Mouse (Mus musculus): ENCODE results near the gene Shroom3. TPM values are rescaled to one million over a fixed set of nuclear protein-coding genes. Genes with fewer than 3 reads are reported as not detected.

Shroom3 gene
- polyA plus RNA-seq, 1 experiment from 2014 or later: 11.4 TPM

DNA sequence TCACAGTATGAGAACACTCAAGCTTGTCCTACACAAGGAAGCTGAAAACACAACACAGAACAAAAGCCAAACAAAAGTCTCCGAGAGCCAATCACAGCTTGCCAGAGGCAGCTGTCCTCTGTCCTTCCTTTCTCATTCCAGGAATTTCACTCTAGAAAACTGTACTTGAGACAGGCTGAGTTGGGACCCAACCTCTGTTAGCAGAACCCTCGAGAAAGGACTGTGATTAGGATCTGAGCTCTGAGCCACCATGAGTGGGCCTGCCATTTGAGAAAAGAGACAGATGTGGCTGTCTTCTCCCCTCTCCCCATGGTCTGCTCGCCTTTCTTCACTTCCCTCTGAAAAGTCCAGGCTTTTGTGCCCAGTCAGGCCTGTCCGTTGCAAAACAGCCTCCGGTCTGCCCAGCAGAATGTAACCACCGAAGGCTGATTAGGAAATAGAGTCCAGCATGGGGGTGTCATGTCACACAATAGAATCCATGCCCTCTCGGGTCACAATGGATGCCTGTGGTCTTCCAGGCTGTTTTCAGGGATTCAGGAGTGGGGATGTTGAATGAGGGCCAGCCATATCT is 24.8 kb downstream of the Shroom3 start:
- Histone ChIP-seq H3K4me1 (peaks cover 8% of the 10 kb centered on the region), H3K27me3 (ENCODE audit: insufficient read depth, poor library complexity, severe bottlenecking) (no peaks in the 10 kb centered on the region), H3K4me3 (no peak overlapping the region), H3K27ac (0 out of 2 replicates have a peak overlapping the region, but pooled peaks have one; percentile 22), H3K9me3 (no peaks in the 10 kb centered on the region), H3K36me3 (no peaks in the 10 kb centered on the region)
- WGBS: 45% methylated on average over 7 of the region's 7 CpGs
- no peak for DNase-seq (ENCODE audit: low spot score)

GRCm38 (mm10) chr5:92710779-92711178 is 27.5 kb downstream of the Shroom3 start:
- H3K4me3 ChIP-seq: no peak overlapping the region
- no peaks in the 10 kb centered on the region for H3K9me3 ChIP-seq
- H3K27me3 ChIP-seq (ENCODE audit: insufficient read depth, poor library complexity, severe bottlenecking): no peaks in the 10 kb centered on the region
- H3K4me1 ChIP-seq: peaks cover 8% of the 10 kb centered on the region
- WGBS: 85% methylated on average over 8 of the region's 8 CpGs
- DNase-seq (ENCODE audit: low spot score): no peak
- H3K27ac ChIP-seq: no peak overlapping the region
- no peaks in the 10 kb centered on the region for H3K36me3 ChIP-seq

DNA sequence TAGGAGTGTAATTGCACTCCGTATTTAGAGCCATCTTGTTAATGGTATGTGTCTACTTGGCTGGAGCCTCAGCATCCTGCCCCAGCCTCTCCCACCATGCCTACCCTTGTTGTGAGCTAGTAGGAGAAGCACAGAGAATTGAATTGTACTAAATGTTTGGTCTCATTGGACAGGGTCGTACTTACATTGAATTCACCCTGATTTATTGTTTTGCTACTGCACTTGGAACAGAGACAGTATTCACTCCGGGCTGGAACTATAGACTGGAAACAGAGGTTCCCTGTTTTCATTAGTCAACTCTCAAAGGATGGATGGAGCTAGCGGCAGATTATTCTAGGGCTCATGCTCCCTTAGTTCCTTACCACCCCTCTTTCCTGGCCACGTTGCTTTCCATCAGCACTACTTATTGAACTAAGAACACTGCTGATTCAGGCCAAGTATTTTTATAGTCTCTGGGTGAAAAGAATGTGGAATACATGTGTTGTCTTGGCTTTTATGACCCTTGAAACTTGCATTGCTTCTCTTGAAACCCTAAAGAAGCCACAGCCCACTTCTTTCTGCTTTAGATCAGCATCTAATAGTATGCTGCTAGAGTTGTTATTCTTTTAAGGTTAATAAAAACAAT is 28.5 kb downstream of the Shroom3 start:
- Histone ChIP-seq H3K27me3 (ENCODE audit: insufficient read depth, poor library complexity, severe bottlenecking) (no peaks in the 10 kb centered on the region), H3K9me3 (no peaks in the 10 kb centered on the region), H3K4me1 (peaks cover 8% of the 10 kb centered on the region), H3K36me3 (no peaks in the 10 kb centered on the region), H3K4me3 (no peak overlapping the region), H3K27ac (no peak overlapping the region)
- WGBS: 80% methylated on average over 5 of the region's 5 CpGs
- no peak for DNase-seq (ENCODE audit: low spot score)

- no peaks in the 10 kb centered on the region for H3K36me3 ChIP-seq
- DNase-seq (ENCODE audit: low spot score): no peak
- no peaks in the 10 kb centered on the region for H3K27me3 ChIP-seq (ENCODE audit: insufficient read depth, poor library complexity, severe bottlenecking)
- no peak overlapping the region for H3K4me3 ChIP-seq
- H3K27ac ChIP-seq: no peak overlapping the region
- WGBS: 86% methylated on average over 5 of the region's 5 CpGs
- peaks cover 7% of the 10 kb centered on the region for H3K4me1 ChIP-seq
- H3K9me3 ChIP-seq: no peaks in the 10 kb centered on the region
Measured at GRCm38 (mm10) chr5:92712621-92713395, 29.6 kb downstream of the Shroom3 start.

GRCm38 (mm10) chr5:92714886-92715285 is 31.7 kb downstream of the Shroom3 start:
- H3K4me3 ChIP-seq: no peak overlapping the region
- no peaks in the 10 kb centered on the region for H3K27me3 ChIP-seq (ENCODE audit: insufficient read depth, poor library complexity, severe bottlenecking)
- 97% methylated on average over 2 of the region's 2 CpGs for WGBS
- H3K36me3 ChIP-seq: no peaks in the 10 kb centered on the region
- peaks cover 7% of the 10 kb centered on the region for H3K4me1 ChIP-seq
- no peak overlapping the region for H3K27ac ChIP-seq
- H3K9me3 ChIP-seq: no peaks in the 10 kb centered on the region
- DNase-seq (ENCODE audit: low spot score): no peak

DNA sequence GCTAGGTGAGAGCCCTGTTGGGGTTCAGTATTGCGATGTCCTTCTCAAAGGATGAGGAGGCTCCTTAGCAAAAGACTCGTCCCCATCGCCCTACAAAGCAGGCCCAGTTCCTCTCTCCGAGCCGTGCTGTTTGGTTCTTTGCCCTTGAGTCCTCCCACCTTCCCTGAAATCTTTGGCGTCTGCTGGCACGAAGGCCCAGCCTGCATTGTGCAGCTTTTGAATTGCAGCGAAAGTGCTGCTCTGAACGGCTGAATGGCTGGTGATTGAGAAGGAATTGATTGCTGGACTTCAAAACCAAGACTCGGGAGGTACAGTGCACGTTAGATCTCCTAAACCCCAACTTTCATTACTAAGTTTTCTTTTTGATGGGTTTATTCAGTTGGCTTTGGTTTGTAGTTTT is 32.1 kb downstream of the Shroom3 start:
- peaks cover 7% of the 10 kb centered on the region for H3K4me1 ChIP-seq
- DNase-seq (ENCODE audit: low spot score): no peak
- no peaks in the 10 kb centered on the region for H3K9me3 ChIP-seq
- H3K4me3 ChIP-seq: no peak overlapping the region
- H3K27me3 ChIP-seq (ENCODE audit: insufficient read depth, poor library complexity, severe bottlenecking): no peaks in the 10 kb centered on the region; the same call in 1 of the 2 replicates
- H3K27ac ChIP-seq: no peak overlapping the region
- no peaks in the 10 kb centered on the region for H3K36me3 ChIP-seq
- WGBS: 71% methylated on average over 11 of the region's 11 CpGs

DNA sequence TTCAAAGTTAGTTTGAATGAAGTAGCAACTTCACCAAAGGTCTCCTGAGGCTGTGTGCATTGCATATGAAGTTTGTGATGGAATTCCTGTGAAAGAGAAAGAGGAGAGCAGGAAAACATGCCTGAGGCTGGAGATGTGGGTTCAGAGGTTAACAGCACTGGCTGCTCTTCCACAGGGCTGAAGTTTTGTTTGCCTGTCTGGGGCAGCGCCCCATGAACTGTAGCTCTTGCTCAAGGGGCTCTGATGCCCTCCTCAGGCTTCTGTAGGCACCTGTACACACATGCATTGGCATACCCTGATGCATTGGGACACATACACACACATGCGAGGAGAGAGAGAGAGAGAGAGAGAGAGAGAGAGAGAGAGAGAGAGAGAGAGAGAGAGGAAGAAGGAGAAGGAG is 32.7 kb downstream of the Shroom3 start:
- Histone ChIP-seq H3K4me1 (peaks cover 7% of the 10 kb centered on the region), H3K27ac (no peak overlapping the region), H3K27me3 (ENCODE audit: insufficient read depth, poor library complexity, severe bottlenecking) (no peaks in the 10 kb centered on the region; the same call in 1 of the 2 replicates), H3K36me3 (no peaks in the 10 kb centered on the region), H3K4me3 (no peak overlapping the region), H3K9me3 (no peaks in the 10 kb centered on the region)
- WGBS: 69% methylated on average over 2 of the region's 2 CpGs
- no peak for DNase-seq (ENCODE audit: low spot score)

GRCm38 (mm10) chr5:92717666-92718360 is 34.6 kb downstream of the Shroom3 start:
- 65% methylated on average over 3 of the region's 3 CpGs for WGBS

DNA sequence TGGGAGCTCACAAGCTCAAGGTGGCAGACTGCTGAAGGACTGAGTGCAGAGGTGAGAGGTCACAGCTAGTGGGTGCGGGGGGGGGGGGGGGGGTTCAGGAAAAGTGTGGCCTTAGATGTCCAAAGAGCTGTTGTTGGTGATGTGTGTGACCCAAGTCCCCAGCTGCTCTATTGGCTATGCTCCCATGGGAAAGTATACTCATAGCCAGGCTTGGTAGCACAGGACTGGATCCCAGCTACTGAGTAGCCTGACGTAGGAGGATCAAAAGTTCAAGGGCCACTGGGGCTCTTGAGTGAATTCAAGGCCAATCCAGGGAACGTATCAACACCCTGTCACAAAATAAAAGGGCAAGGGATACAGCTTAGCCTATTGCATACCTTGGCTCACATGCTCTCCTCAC is 35.6 kb downstream of the Shroom3 start:
- no peak for DNase-seq (ENCODE audit: low spot score)
- H3K36me3 ChIP-seq: no peaks in the 10 kb centered on the region
- H3K27me3 ChIP-seq (ENCODE audit: insufficient read depth, poor library complexity, severe bottlenecking): no peaks in the 10 kb centered on the region; the same call in 1 of the 2 replicates
- H3K4me3 ChIP-seq: no peak overlapping the region
- WGBS: 88% methylated on average over 3 of the region's 3 CpGs
- no peak overlapping the region for H3K27ac ChIP-seq
- H3K4me1 ChIP-seq: peaks cover 7% of the 10 kb centered on the region
- no peaks in the 10 kb centered on the region for H3K9me3 ChIP-seq

More at GRCm38 (mm10) chr5:92717666-92718360, 34.6 kb downstream of the Shroom3 start:
- Histone ChIP-seq H3K4me3 (no peak overlapping the region), H3K9me3 (no peaks in the 10 kb centered on the region), H3K36me3 (no peaks in the 10 kb centered on the region), H3K4me1 (peaks cover 7% of the 10 kb centered on the region), H3K27ac (no peak overlapping the region), H3K27me3 (ENCODE audit: insufficient read depth, poor library complexity, severe bottlenecking) (no peaks in the 10 kb centered on the region; the same call in 1 of the 2 replicates)
- no peak for DNase-seq (ENCODE audit: low spot score)

DNA sequence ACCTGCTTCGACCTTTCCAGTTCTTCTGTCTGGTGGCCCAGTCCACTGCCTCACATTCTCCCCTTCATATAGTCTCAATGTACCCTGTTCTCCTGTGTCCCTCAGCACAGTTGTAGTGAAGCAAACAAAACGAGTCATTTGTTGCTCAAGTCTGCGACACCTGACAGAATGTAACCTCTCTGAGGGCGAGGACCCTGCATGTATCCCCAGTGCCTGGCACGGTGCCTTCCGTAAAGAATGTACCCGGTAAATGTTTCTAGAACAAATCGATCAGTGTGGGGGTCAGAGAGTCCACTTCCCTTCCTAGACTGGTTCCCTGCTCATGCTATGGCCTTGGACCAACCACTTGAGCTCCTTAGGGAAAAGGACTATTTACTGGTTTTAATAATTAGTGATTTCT is 38.4 kb downstream of the Shroom3 start:
- no peaks in the 10 kb centered on the region for H3K9me3 ChIP-seq
- WGBS: 90% methylated on average over 8 of the region's 8 CpGs
- peaks cover 7% of the 10 kb centered on the region for H3K4me1 ChIP-seq
- no peak overlapping the region for H3K4me3 ChIP-seq
- no peaks in the 10 kb centered on the region; the same call in 1 of the 2 replicates for H3K27me3 ChIP-seq (ENCODE audit: insufficient read depth, poor library complexity, severe bottlenecking)
- H3K36me3 ChIP-seq: no peaks in the 10 kb centered on the region
- no peak for DNase-seq (ENCODE audit: low spot score)
- no peak overlapping the region for H3K27ac ChIP-seq

DNA sequence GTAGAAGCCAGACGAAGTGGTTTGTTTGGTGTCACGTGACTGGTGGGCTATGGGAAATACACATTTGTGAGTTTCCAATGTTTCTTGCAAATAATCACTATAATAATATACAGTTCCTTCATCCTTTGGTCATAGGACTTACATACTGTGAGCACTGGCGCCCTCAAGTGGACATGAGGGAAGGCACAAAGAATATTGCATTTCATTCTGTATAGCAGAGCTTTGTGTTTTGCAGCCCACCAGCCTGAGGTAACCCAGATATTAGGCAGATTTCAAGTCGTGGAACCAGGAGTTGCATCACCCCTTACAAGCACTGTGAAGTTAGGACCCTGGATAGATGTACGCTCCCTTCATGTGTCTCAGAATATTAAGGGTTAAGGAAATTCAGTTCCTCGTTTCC is 42.7 kb downstream of the Shroom3 start:
- Histone ChIP-seq H3K27me3 (ENCODE audit: insufficient read depth, poor library complexity, severe bottlenecking) (no peaks in the 10 kb centered on the region), H3K4me1 (peaks cover 8% of the 10 kb centered on the region; the same call in 1 of the 2 replicates), H3K36me3 (no peaks in the 10 kb centered on the region), H3K27ac (no peak overlapping the region), H3K4me3 (no peak overlapping the region), H3K9me3 (no peaks in the 10 kb centered on the region)
- no peak for DNase-seq (ENCODE audit: low spot score)
- WGBS: 28% methylated on average over 6 of the region's 6 CpGs

DNA sequence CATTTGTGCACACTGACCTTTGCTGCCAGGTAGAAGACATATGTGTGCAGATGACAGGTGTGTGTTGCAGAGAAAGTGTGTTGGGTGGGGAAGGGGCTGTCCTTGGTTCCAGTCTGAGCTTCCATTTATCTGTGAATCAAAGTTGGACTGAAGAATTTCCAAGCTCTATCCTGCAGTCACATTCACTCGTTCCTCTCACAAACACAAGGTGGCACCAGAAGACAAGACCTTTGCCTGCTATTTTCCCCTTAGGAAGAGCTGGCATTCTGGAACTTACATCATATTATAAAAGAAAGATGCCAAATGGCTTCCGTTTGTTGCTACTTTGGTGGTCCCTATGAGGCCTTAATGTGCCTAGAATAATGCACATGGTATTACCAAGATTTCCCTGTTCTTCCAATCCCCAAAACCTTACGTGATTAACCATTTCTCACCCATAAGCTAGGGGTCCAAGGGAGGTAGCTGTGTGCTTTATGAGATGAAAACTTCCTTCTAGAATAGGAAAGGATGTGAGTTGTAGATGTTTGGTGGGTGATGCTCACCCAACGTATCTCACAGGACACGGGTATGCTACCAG is 45.1 kb downstream of the Shroom3 start:
- H3K36me3 ChIP-seq: no peaks in the 10 kb centered on the region
- 44% methylated on average over 5 of the region's 5 CpGs for WGBS
- no peaks in the 10 kb centered on the region for H3K9me3 ChIP-seq
- no peak for DNase-seq (ENCODE audit: low spot score)
- peaks cover 8% of the 10 kb centered on the region; the same call in 1 of the 2 replicates for H3K4me1 ChIP-seq
- no peak overlapping the region for H3K4me3 ChIP-seq
- H3K27me3 ChIP-seq (ENCODE audit: insufficient read depth, poor library complexity, severe bottlenecking): no peaks in the 10 kb centered on the region
- no peak overlapping the region for H3K27ac ChIP-seq
